Mouse (Mus musculus) lung, postnatal 0 days (tissue): ENCODE results near the gene Cdh20. TPM values are rescaled to one million over a fixed set of nuclear protein-coding genes. Genes with fewer than 3 reads are reported as not detected.

Source experiments
- ATAC-seq: fragments of 200-750 bp; cut with Nextera tagmentation; 2 replicates; pipeline ENCODE4 v1.8.0; 2017; ENCODE audit warnings: moderate library complexity
- DNase-seq: peaks from one replicate; pipeline ENCODE4 v3.0.0-alpha.2; 2016; ENCODE audit warnings: low spot score
- H3K27ac ChIP-seq: fragments of 300-500 bp; sonication (generic); 2 replicates; pipeline ENCODE4 v1.5.1; 2014; ENCODE audit warnings: antibody characterized with exemption, mild to moderate bottlenecking, low read length, mixed read lengths
- H3K27me3 ChIP-seq: fragments of 300-500 bp; sonication (generic); replicated peaks from 2 replicates; pipeline ENCODE4 v1.6.1; 2014; ENCODE audit warnings: low read length, mixed read lengths; ENCODE audit not compliant: insufficient read depth
- H3K36me3 ChIP-seq: fragments of 300-500 bp; sonication (generic); 2 replicates; pipeline ENCODE4 v1.6.1; 2014; ENCODE audit warnings: low read length, mixed read lengths; ENCODE audit not compliant: insufficient read depth
- H3K4me1 ChIP-seq: fragments of 300-500 bp; sonication (generic); 2 replicates; pipeline ENCODE4 v1.6.1; 2014; ENCODE audit warnings: antibody characterized with exemption, low read depth, low read length, mixed read lengths; ENCODE audit not compliant: insufficient read depth
- H3K4me2 ChIP-seq: fragments of 300-500 bp; sonication (generic); replicated peaks from 2 replicates; pipeline ENCODE4 v1.6.1; 2014; ENCODE audit warnings: low read depth, mild to moderate bottlenecking, low read length, moderate library complexity, mixed read lengths
- H3K4me3 ChIP-seq: fragments of 300-500 bp; sonication (generic); 2 replicates; pipeline ENCODE4 v1.5.1; 2014; ENCODE audit warnings: low read depth, low read length
- H3K9ac ChIP-seq: fragments of 300-500 bp; sonication (generic); replicated peaks from 2 replicates; pipeline ENCODE4 v1.6.1; 2014; ENCODE audit warnings: low read depth, mild to moderate bottlenecking
- H3K9me3 ChIP-seq: fragments of 300-500 bp; sonication (generic); 2 replicates; pipeline ENCODE4 v1.6.1; 2016; ENCODE audit warnings: low read length, mixed read lengths
- CTCF ChIP-seq: IDR thresholded peaks from 2 replicates; pipeline ENCODE4 v1.5.1; 2016; ENCODE audit warnings: antibody characterized with exemption, mild to moderate bottlenecking
- EP300 ChIP-seq: IDR thresholded peaks from 2 replicates; pipeline ENCODE4 v1.6.1; 2016; ENCODE audit warnings: antibody characterized with exemption, mild to moderate bottlenecking, control low read depth
- WGBS: fragments of 180-500 bp; shearing (Covaris S2); extraction: QIAGEN DNeasy Blood & Tissue Kit; methylation state at CpG from one replicate; pipeline ENCODE4 v1.1.7; 2014; 5-methylcytosine and 5-hydroxymethylcytosine counted together
- polyA plus RNA-seq: library from polyadenylated mRNA; unstranded; fragments of >200 nt; fragmentation: Nextera tagmentation; extraction: Ambion mirVana; gene quantifications from 2 replicates; pipeline ENCODE4 v1.2.1, GENCODE M21; 2015

Cdh20 gene
- polyA plus RNA-seq, 1 experiment from 2014 or later = 0.05 TPM

- WGBS = 67% methylated on average over 1 of the region's 1 CpGs
- H3K27ac ChIP-seq = no peak overlapping the region
- DNase-seq (no peak), ATAC-seq (no peak)
- no peaks in the 10 kb centered on the region for H3K9me3 ChIP-seq
- H3K27me3 ChIP-seq = no peaks in the 10 kb centered on the region
- H3K4me2 ChIP-seq = no peak overlapping the region
- H3K9ac ChIP-seq = no peak overlapping the region
- no peak for TF ChIP-seq CTCF
- no peak for TF ChIP-seq EP300
- H3K4me1 ChIP-seq = no peaks in the 10 kb centered on the region
- no peak overlapping the region for H3K4me3 ChIP-seq
- H3K36me3 ChIP-seq = no peaks in the 10 kb centered on the region
Measured at GRCm38 (mm10) chr1:104877384-104877783, 109.1 kb downstream of the Cdh20 start.

GRCm38 (mm10) chr1:104901815-104902214 is 133.5 kb downstream of the Cdh20 start:
- TF ChIP-seq EP300 = no peak
- Histone ChIP-seq H3K36me3 (no peaks in the 10 kb centered on the region), H3K4me3 (no peak overlapping the region), H3K4me2 (no peak overlapping the region), H3K27me3 (no peaks in the 10 kb centered on the region), H3K27ac (no peak overlapping the region), H3K9me3 (no peaks in the 10 kb centered on the region), H3K9ac (no peak overlapping the region), H3K4me1 (no peaks in the 10 kb centered on the region)
- no peak for ATAC-seq
- no peak for DNase-seq

- 71% methylated on average over 4 of the region's 5 CpGs for WGBS
Measured at GRCm38 (mm10) chr1:104903409-104903808, 135.1 kb downstream of the Cdh20 start.

GRCm38 (mm10) chr1:104912407-104912806 is 144.1 kb downstream of the Cdh20 start:
- no peak overlapping the region for H3K4me3 ChIP-seq
- ATAC-seq = no peak
- no peak for DNase-seq
- no peak overlapping the region for H3K9ac ChIP-seq
- H3K27me3 ChIP-seq = no peaks in the 10 kb centered on the region
- TF ChIP-seq EP300 (no peak), CTCF (no peak)
- 24% methylated on average over 3 of the region's 3 CpGs for WGBS
- no peaks in the 10 kb centered on the region for H3K4me1 ChIP-seq
- no peaks in the 10 kb centered on the region for H3K36me3 ChIP-seq
- H3K27ac ChIP-seq = no peak overlapping the region
- H3K4me2 ChIP-seq = no peak overlapping the region
- no peaks in the 10 kb centered on the region for H3K9me3 ChIP-seq

More at GRCm38 (mm10) chr1:104903409-104903808, 135.1 kb downstream of the Cdh20 start:
- DNase-seq (no peak), ATAC-seq (no peak)
- no peaks in the 10 kb centered on the region for H3K27me3 ChIP-seq
- no peaks in the 10 kb centered on the region for H3K9me3 ChIP-seq
- no peaks in the 10 kb centered on the region for H3K4me1 ChIP-seq
- no peak overlapping the region for H3K27ac ChIP-seq
- H3K4me3 ChIP-seq = no peak overlapping the region
- H3K9ac ChIP-seq = no peak overlapping the region
- H3K36me3 ChIP-seq = no peaks in the 10 kb centered on the region
- no peak overlapping the region for H3K4me2 ChIP-seq
- TF ChIP-seq EP300 (no peak), CTCF (no peak)

GRCm38 (mm10) chr1:104916507-104916906 is 148.2 kb downstream of the Cdh20 start:
- H3K4me1 ChIP-seq = no peaks in the 10 kb centered on the region
- H3K27ac ChIP-seq = no peak overlapping the region
- H3K36me3 ChIP-seq = no peaks in the 10 kb centered on the region
- no peaks in the 10 kb centered on the region for H3K9me3 ChIP-seq
- no peaks in the 10 kb centered on the region for H3K27me3 ChIP-seq
- no peak overlapping the region for H3K4me2 ChIP-seq
- DNase-seq (no peak), ATAC-seq (no peak)
- no peak overlapping the region for H3K4me3 ChIP-seq
- WGBS = 69% methylated on average over 2 of the region's 2 CpGs
- no peak overlapping the region for H3K9ac ChIP-seq
- TF ChIP-seq CTCF (no peak), EP300 (no peak)

- Histone ChIP-seq H3K36me3 (no peaks in the 10 kb centered on the region), H3K9me3 (no peaks in the 10 kb centered on the region), H3K27me3 (no peaks in the 10 kb centered on the region), H3K27ac (no peak overlapping the region), H3K4me1 (no peaks in the 10 kb centered on the region), H3K4me2 (no peak overlapping the region), H3K4me3 (no peak overlapping the region), H3K9ac (no peak overlapping the region)
- 29% methylated on average over 1 of the region's 1 CpGs for WGBS
- ATAC-seq (no peak), DNase-seq (no peak)
- no peak for TF ChIP-seq CTCF
- TF ChIP-seq EP300 = no peak
Measured at GRCm38 (mm10) chr1:104917307-104917836, 149.0 kb downstream of the Cdh20 start.

- no peak overlapping the region for H3K27ac ChIP-seq
- no peaks in the 10 kb centered on the region for H3K27me3 ChIP-seq
- H3K4me3 ChIP-seq = no peak overlapping the region
- no peak overlapping the region for H3K4me2 ChIP-seq
- H3K36me3 ChIP-seq = no peaks in the 10 kb centered on the region
- H3K9me3 ChIP-seq = no peaks in the 10 kb centered on the region
- no peak for ATAC-seq
- H3K9ac ChIP-seq = no peak overlapping the region
- no peaks in the 10 kb centered on the region for H3K4me1 ChIP-seq
- TF ChIP-seq EP300 = no peak
- DNase-seq = no peak
- 4% methylated on average over 7 of the region's 7 CpGs for WGBS
Measured at GRCm38 (mm10) chr1:104933051-104933450, 164.7 kb downstream of the Cdh20 start.
